Mouse (Mus musculus) heart, adult 2 months (tissue): Measurements from ENCODE around the gene Acvrl1.

Experiments used
- CTCF ChIP-seq: fragments of 200-600 bp; IDR thresholded peaks from 2 replicates; pipeline ENCODE4 v1.8.1; 2022; ENCODE audit warnings: antibody characterized with exemption, mild to moderate bottlenecking, moderate library complexity
- EP300 ChIP-seq: fragments of 200-500 bp; IDR thresholded peaks from 2 replicates; pipeline ENCODE4 v1.6.1; 2011; ENCODE audit warnings: low read depth, low read length, control low read depth; ENCODE audit not compliant: insufficient read depth
- POLR2A ChIP-seq: fragments of 200-500 bp; IDR thresholded peaks from 2 replicates; pipeline ENCODE4 v1.6.1; 2011; ENCODE audit warnings: mild to moderate bottlenecking, low read depth, low read length, control low read depth; ENCODE audit not compliant: insufficient read depth

DNA sequence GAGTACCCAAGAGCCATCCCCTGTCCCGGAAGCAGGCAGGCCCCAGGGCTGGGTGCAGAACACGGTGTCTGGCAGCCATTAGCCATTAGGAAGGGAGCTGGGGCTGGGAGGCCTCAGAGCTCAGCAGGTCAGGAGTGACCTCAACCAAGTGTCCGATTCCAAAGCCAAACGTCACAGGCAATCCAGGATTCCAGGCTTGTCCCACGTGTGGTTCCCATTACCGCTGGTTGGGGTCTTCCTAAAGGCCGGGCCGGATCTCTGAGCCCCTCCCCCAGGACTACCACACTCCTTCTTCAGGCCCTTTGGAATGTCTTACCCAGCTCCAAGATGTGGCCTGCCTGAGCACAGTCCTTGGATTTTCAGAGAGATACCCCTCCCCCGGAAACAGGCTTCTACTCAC is 33.3 kb upstream of the Acvrl1 start:
- no peak for TF ChIP-seq CTCF
- no peak for TF ChIP-seq POLR2A
- TF ChIP-seq EP300: no peak
